Mouse (Mus musculus) liver, postnatal 0 days (tissue): ENCODE results near the gene Cyfip1.

ENCODE experiments used
- CTCF ChIP-seq: sonication (generic); IDR thresholded peaks from 2 replicates; pipeline ENCODE4 v1.5.1; 2016; ENCODE audit warnings: antibody characterized with exemption, low read depth
- EP300 ChIP-seq: IDR thresholded peaks from 2 replicates; pipeline ENCODE4 v1.6.1; 2016; ENCODE audit warnings: antibody characterized with exemption, low read depth, mild to moderate bottlenecking

DNA sequence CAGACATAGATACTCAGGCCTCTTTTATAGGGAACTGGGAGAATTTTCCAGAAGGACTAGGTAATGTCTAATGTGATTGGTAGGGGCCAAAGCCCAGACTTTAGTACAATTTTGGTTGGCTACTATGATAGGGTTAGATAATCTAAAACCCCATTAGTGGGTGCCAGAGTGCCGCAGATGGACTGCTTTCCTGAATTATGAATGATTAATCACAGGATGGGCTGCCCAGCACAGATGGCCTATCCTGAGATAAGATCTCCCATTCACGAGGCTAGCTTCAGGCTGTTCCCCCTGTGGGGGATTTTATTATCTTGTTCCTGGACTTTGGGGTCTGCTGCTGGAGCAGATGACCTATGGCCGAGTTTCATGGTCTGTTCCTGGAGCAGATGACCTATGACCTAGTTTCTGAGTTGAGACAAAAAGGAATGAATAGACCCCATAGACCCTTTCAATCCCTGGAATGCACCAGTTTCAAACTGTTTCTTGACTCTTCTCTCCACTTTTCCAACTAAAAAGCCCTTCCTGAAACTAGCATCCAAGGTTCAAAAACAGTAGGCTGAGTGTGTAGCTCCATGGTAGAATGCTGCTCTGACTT lies 125.4 kb downstream of the Cyfip1 start:
- TF ChIP-seq CTCF = no peak
- no peak for TF ChIP-seq EP300
